In genomic region chr6:90736691-90737245, GRCm38 (mm10) we compare ENCODE assay signal across 8 mouse cellular contexts.
DNase-seq lines count a peak whose midpoint lies in the region; ATAC-seq and TF ChIP-seq lines count a peak whose summit lies in the region.

No protein-coding gene starts in this region.

- peak; percentile 28 for TF ChIP-seq POLR2A in myocyte (IDR thresholded peaks at IDR 0.05; ENCODE audit: insufficient read length, low read depth)
- TF ChIP-seq POLR2A in thymus, adult 2 months (IDR thresholded peaks at IDR 0.05; ENCODE audit: control insufficient read depth, extremely low read depth, insufficient read depth, low read length, poor library complexity), result no peak

- peaks cover 58% of the 10 kb centered on the region for H3K79me2 ChIP-seq in myocyte (ENCODE audit: control insufficient read depth, insufficient read depth)

- H3K4me1 ChIP-seq in intestine, embryonic 15.5 days (replicated peaks), result peaks cover 15% of the 10 kb centered on the region
- peaks cover 35% of the 10 kb centered on the region for H3K4me1 ChIP-seq in liver, embryonic 13.5 days (replicated peaks)
- peaks cover 37% of the 10 kb centered on the region for H3K4me1 ChIP-seq in thymus, adult 2 months (replicated peaks; ENCODE audit: control insufficient read depth, insufficient read depth, low read length)

- peak overlapping the region; percentile 60 for H3K27ac ChIP-seq in layer of hippocampus, adult 2 months
- H3K27ac ChIP-seq in intestine, embryonic 15.5 days, result no peak overlapping the region
- H3K27ac ChIP-seq in liver, embryonic 13.5 days, result no peak overlapping the region
- no peak overlapping the region for H3K27ac ChIP-seq in thymus, adult 2 months (ENCODE audit: control insufficient read depth, insufficient read depth, low read length)

- WGBS in intestine, embryonic 15.5 days, result under 1% methylated on average over 52 of the region's 52 CpGs
- under 1% methylated on average over 51 of the region's 52 CpGs for WGBS in liver, embryonic 13.5 days (ENCODE audit: insufficient replicate concordance)
- WGBS in thymus, adult 2 months, result 3% methylated on average over 52 of the region's 52 CpGs

- peak overlapping the region; percentile 66 for H3K4me3 ChIP-seq in layer of hippocampus, adult 2 months
- H3K4me3 ChIP-seq in intestine, embryonic 15.5 days (replicated peaks), result peak overlapping the region; percentile 83
- peak overlapping the region; percentile 74 for H3K4me3 ChIP-seq in liver, embryonic 13.5 days (replicated peaks)
- peak overlapping the region; percentile 26 for H3K4me3 ChIP-seq in myocyte
- peak overlapping the region; percentile 57 for H3K4me3 ChIP-seq in thymus, adult 2 months (ENCODE audit: control insufficient read depth, insufficient read depth, low read length)

- H3K4me2 ChIP-seq in intestine, embryonic 15.5 days (replicated peaks), result peak overlapping the region; percentile 93
- peak overlapping the region; percentile 95 for H3K4me2 ChIP-seq in liver, embryonic 13.5 days
- peak overlapping the region; percentile 98 for H3K4me2 ChIP-seq in myocyte (ENCODE audit: low read depth)

- DNase-seq in layer of hippocampus, adult 2 months (ENCODE audit: low spot score in 2 of 2), result peak in 1 of 2 experiments; percentile 64
- no peak for DNase-seq in layer of hippocampus, adult 18-20 months (ENCODE audit: low spot score in 2 of 2)
- DNase-seq in cerebellum, postnatal 25 days, result peak; percentile 82 to 88
- peak; percentile 65 for DNase-seq in gastrocnemius, postnatal 25 days
- DNase-seq in liver, embryonic 13.5 days, result no peak
- peak; percentile 67 for DNase-seq in thymus, adult 2 months

- peak; percentile 79 for ATAC-seq in intestine, embryonic 15.5 days
- peak; percentile 67 for ATAC-seq in liver, embryonic 13.5 days (ENCODE audit: low read depth)

- H3K9ac ChIP-seq in intestine, embryonic 15.5 days, result peak overlapping the region; percentile 59
- H3K9ac ChIP-seq in liver, embryonic 13.5 days, result peak overlapping the region; percentile 65

- H3K36me3 ChIP-seq in intestine, embryonic 15.5 days, result no peaks in the 10 kb centered on the region
- H3K36me3 ChIP-seq in liver, embryonic 13.5 days, result no peaks in the 10 kb centered on the region
- H3K36me3 ChIP-seq in myocyte (ENCODE audit: control insufficient read depth, insufficient read depth), result no peaks in the 10 kb centered on the region
- H3K36me3 ChIP-seq in thymus, adult 2 months (ENCODE audit: control insufficient read depth, insufficient read depth, low read length), result no peaks in the 10 kb centered on the region

- no peak for TF ChIP-seq CTCF in layer of hippocampus, adult 2 months (conservative IDR thresholded peaks at IDR 0.05)
- no peak for TF ChIP-seq CTCF in thymus, adult 2 months (IDR thresholded peaks at IDR 0.05; ENCODE audit: borderline replicate concordance, control insufficient read depth, extremely low read depth, insufficient read depth, low read length, poor library complexity)

- H3K27me3 ChIP-seq in intestine, embryonic 15.5 days (replicated peaks), result no peaks in the 10 kb centered on the region
- peaks cover 54% of the 10 kb centered on the region for H3K27me3 ChIP-seq in liver, embryonic 13.5 days
- H3K27me3 ChIP-seq in myocyte (ENCODE audit: control insufficient read depth, insufficient read depth, insufficient read length), result no peaks in the 10 kb centered on the region
- H3K27me3 ChIP-seq in thymus, adult 2 months (ENCODE audit: control insufficient read depth, insufficient read depth, low read length), result no peaks in the 10 kb centered on the region; the same call in 1 of the 2 replicates

- H3K9me3 ChIP-seq in intestine, embryonic 15.5 days, result no peaks in the 10 kb centered on the region
- H3K9me3 ChIP-seq in liver, embryonic 13.5 days (replicated peaks), result no peaks in the 10 kb centered on the region

- peak overlapping the region; percentile 27 for H3ac ChIP-seq in myocyte (ENCODE audit: control insufficient read depth, insufficient read length)

TF ChIP-seq in myocyte, 11 proteins besides CTCF, POLR2A, EP300 and RAD21:
- no peak for TF ChIP-seq REST (IDR thresholded peaks at IDR 0.05; ENCODE audit: insufficient read depth, insufficient read length)
- TF ChIP-seq MYOG (IDR thresholded peaks at IDR 0.05; ENCODE audit: control insufficient read depth in 1 of 3, insufficient read depth in 1 of 3, insufficient read length in 2 of 3, low read depth in 2 of 3), result peak in 1 of 3 experiments; percentile 30
- peak in 1 of 3 experiments; percentile 15 for TF ChIP-seq MYOD1 (IDR thresholded peaks at IDR 0.05; ENCODE audit: control insufficient read depth in 1 of 3, insufficient read length in 2 of 3, low read depth in 2 of 3)

Comparison
In these comparisons a context has a peak if more than half of its experiments do, and no peak if none do; other contexts are left out.
1. DNase-seq: peak in cerebellum, postnatal 25 days (2 of 2), gastrocnemius, postnatal 25 days (single experiment) and thymus, adult 2 months (single experiment); none in layer of hippocampus, adult 18-20 months (0 of 2) and liver, embryonic 13.5 days (single experiment).
2. H3K4me3 ChIP-seq: peak in every context shown above with its lines; median percentile 83 in intestine, embryonic 15.5 days; 74 in liver, embryonic 13.5 days; 66 in layer of hippocampus, adult 2 months; 57 in thymus, adult 2 months; 26 in myocyte.
3. Peak in every context shown above with its lines, with median percentiles within 50 percentile points of each other: H3K4me2 ChIP-seq.